Mouse (Mus musculus) neural tube, postnatal 0 days (tissue): ENCODE data around the gene Clic5. TPM values are rescaled to one million over a fixed set of nuclear protein-coding genes. Genes with fewer than 3 reads are reported as not detected.

Source experiments
- polyA plus RNA-seq: library from polyadenylated mRNA; unstranded; fragments of >200 nt; fragmentation: Nextera tagmentation; extraction: Ambion mirVana; gene quantifications from 2 replicates; pipeline ENCODE4 v1.2.1, GENCODE M21; 2015

The Clic5 gene
- 0.71 and 0.88 TPM in 2 replicates for polyA plus RNA-seq

DNA sequence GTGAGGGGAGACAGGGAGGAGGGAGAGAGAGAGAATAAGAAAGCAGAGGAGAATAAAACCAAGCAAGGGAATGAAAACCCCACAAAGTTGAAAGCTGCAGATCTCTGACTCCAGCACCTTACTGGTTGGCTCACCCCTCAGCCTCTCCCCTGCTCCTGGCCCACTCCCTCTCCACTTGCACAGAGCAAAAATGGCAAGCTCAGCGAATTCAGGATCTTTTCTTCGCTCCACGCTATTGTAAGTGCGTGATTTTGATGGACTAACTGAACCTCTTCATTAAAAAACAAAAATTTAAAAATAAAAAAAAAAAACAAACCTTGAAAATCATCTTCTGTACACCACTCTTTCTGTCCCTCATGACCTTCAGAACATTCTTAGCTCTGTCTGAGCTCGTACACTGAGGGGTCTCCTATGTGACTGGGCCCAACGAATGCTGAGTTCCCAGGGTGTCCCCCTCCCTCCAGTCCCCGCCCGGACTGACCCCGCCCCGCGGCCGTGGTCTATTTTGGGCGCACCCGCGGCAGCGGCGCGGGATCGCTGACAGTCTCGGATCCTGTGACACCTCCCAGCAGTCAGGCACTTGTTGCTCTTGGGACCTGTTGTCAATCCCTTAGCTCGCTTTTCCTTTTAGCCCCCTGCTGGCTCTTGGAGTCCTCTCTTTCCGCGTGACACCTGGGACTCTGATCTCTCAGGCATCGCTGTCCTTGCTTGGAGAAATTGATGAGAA is at the start of gene Clic5:
TSS of gene Clic5 (plus strand) at position 543 of the 727 bp plus-strand sequence.

Other genes starting within 250 kb of the Clic5 start
- 89.1 and 102 TPM in 2 replicates for gene Enpp5, start 109.8 kb upstream of the Clic5 start, polyA plus RNA-seq
- gene Enpp4, start 82.8 kb upstream of the Clic5 start, polyA plus RNA-seq = 7.6 and 7.8 TPM in 2 replicates